Mouse (Mus musculus) neural tube, embryonic 13.5 days (tissue): Measurements from ENCODE around the gene Mterf4. TPM values are rescaled to one million over a fixed set of nuclear protein-coding genes. Genes with fewer than 3 reads are reported as not detected.

Source experiments
- ATAC-seq: fragments of 200-750 bp; cut with Nextera tagmentation; 2 replicates; pipeline ENCODE4 v1.8.0; 2017; ENCODE audit warnings: low read depth, mild to moderate bottlenecking, moderate TSS enrichment, moderate library complexity
- H3K27ac ChIP-seq: fragments of 300-500 bp; sonication (generic); replicated peaks from 2 replicates; pipeline ENCODE4 v1.5.1; 2015; ENCODE audit warnings: moderate library complexity, mild to moderate bottlenecking, inconsistent platforms
- H3K27me3 ChIP-seq: fragments of 300-500 bp; sonication (generic); 2 replicates; pipeline ENCODE4 v1.6.1; 2015; ENCODE audit warnings: mild to moderate bottlenecking, inconsistent platforms
- H3K36me3 ChIP-seq: fragments of 300-500 bp; sonication (generic); 2 replicates; pipeline ENCODE4 v1.6.1; 2015; ENCODE audit warnings: mild to moderate bottlenecking, inconsistent platforms
- H3K4me1 ChIP-seq: fragments of 300-500 bp; sonication (generic); replicated peaks from 2 replicates; pipeline ENCODE4 v1.6.1; 2015; ENCODE audit warnings: inconsistent platforms
- H3K4me2 ChIP-seq: fragments of 300-500 bp; sonication (generic); 2 replicates; pipeline ENCODE4 v1.6.1; 2015; ENCODE audit warnings: inconsistent platforms, mild to moderate bottlenecking, moderate library complexity
- H3K4me3 ChIP-seq: fragments of 300-500 bp; sonication (generic); 2 replicates; pipeline ENCODE4 v1.5.1; 2015; ENCODE audit warnings: mild to moderate bottlenecking, inconsistent platforms
- H3K9ac ChIP-seq: fragments of 300-500 bp; sonication (generic); 2 replicates; pipeline ENCODE4 v1.6.1; 2015; ENCODE audit warnings: moderate library complexity, mild to moderate bottlenecking, inconsistent platforms
- H3K9me3 ChIP-seq: fragments of 300-500 bp; sonication (generic); 2 replicates; pipeline ENCODE4 v1.6.1; 2016; ENCODE audit warnings: inconsistent platforms
- WGBS: fragments of 180-500 bp; shearing (Covaris S2); methylation state at CpG from one replicate; pipeline ENCODE4 v1.1.7; 2015; 5-methylcytosine and 5-hydroxymethylcytosine counted together
- polyA plus RNA-seq: library from polyadenylated mRNA; unstranded; fragments of >200 nt; fragmentation: Nextera tagmentation; extraction: Ambion mirVana; gene quantifications from 2 replicates; pipeline ENCODE4 v1.2.1, GENCODE M21; 2015

Gene Mterf4
- polyA plus RNA-seq, 1 experiment from 2014 or later, result 37.2 TPM

DNA sequence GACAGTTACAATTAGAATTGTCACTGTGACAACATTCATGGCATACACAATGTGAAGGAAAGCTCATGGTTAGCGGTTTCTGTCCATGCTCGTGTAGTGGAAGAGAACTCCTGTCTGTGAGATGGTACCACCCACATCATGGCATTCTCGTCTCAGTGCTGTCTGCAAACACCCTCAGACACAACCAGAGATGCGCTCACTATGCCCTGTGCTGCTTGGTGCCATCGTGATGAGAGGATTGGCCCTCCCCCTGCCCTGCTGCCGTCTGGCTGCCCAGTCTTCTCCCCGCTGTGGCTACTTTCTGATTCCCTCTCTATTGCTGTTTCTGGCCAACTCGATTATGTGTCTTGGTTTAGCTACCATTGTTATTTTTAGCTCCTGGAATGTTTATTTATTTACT is 13.7 kb downstream of the Mterf4 start:
- Histone ChIP-seq H3K36me3 (peaks cover 18% of the 10 kb centered on the region), H3K4me1 (no peaks in the 10 kb centered on the region), H3K27me3 (no peaks in the 10 kb centered on the region), H3K4me2 (no peak overlapping the region), H3K27ac (no peak overlapping the region), H3K9me3 (no peaks in the 10 kb centered on the region), H3K4me3 (no peak overlapping the region), H3K9ac (no peak overlapping the region)
- WGBS, result 85% methylated on average over 8 of the region's 8 CpGs
- ATAC-seq, result no peak

DNA sequence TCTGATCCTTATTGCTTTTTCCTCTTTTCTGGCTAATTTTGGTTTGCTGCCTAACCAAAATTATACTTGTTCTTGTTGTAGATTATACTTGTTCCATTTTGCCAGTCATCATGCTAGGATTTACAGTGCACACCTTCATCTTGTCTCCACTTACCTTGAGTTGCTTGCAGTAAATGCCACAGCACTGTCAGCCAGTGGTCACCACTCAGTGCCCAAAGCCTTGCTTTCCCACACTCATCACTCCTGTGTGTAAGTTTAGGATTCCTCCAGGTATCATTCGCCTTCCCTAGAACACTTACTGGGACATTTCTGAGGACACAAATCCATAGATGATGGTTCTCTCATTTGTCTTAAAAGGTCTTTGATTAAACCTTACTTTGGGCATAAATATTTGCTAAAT is 14.1 kb downstream of the Mterf4 start:
- no peaks in the 10 kb centered on the region for H3K27me3 ChIP-seq
- 93% methylated on average over 1 of the region's 1 CpGs for WGBS
- no peak overlapping the region for H3K9ac ChIP-seq
- no peaks in the 10 kb centered on the region for H3K4me1 ChIP-seq
- H3K27ac ChIP-seq, result no peak overlapping the region
- H3K36me3 ChIP-seq, result peaks cover 13% of the 10 kb centered on the region
- H3K9me3 ChIP-seq, result no peaks in the 10 kb centered on the region
- ATAC-seq, result no peak
- no peak overlapping the region for H3K4me2 ChIP-seq
- no peak overlapping the region for H3K4me3 ChIP-seq

DNA sequence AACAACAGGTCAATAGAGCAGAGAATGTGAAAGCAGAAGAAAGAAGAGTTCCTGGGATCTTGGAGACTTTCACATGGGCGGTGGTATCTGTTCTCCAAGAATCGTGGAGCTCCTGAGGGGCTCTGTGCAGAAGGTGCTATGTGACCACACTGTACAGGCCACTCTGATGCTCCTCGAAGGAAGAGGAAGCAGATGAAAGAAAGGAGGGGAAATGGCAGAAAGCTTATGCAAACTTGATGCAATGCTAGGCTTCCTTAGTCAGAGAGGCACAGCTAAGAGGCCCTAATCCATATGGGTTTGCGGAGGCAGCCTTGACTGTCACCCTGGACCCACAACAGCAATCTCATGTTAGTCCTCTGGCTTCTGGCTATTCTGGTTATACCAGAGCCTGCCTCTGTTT is 14.8 kb downstream of the Mterf4 start:
- Histone ChIP-seq H3K27me3 (no peaks in the 10 kb centered on the region), H3K4me2 (no peak overlapping the region), H3K4me3 (no peak overlapping the region), H3K4me1 (no peaks in the 10 kb centered on the region), H3K36me3 (peaks cover 7% of the 10 kb centered on the region), H3K9ac (no peak overlapping the region), H3K27ac (no peak overlapping the region), H3K9me3 (no peaks in the 10 kb centered on the region)
- no peak for ATAC-seq
- WGBS, result 84% methylated on average over 4 of the region's 4 CpGs

- H3K4me1 ChIP-seq, result no peaks in the 10 kb centered on the region
- no peaks in the 10 kb centered on the region for H3K27me3 ChIP-seq
- H3K9ac ChIP-seq, result no peak overlapping the region
- no peak for ATAC-seq
- no peak overlapping the region for H3K4me2 ChIP-seq
- H3K36me3 ChIP-seq, result no peaks in the 10 kb centered on the region
- WGBS, result 67% methylated on average over 3 of the region's 3 CpGs
- no peak overlapping the region for H3K4me3 ChIP-seq
- H3K9me3 ChIP-seq, result no peaks in the 10 kb centered on the region
- no peak overlapping the region for H3K27ac ChIP-seq
Observed at GRCm38 (mm10) chr1:93289678-93290214, 16.0 kb downstream of the Mterf4 start.

- no peak overlapping the region for H3K4me2 ChIP-seq
- ATAC-seq, result no peak
- H3K27me3 ChIP-seq, result no peaks in the 10 kb centered on the region
- H3K27ac ChIP-seq, result no peak overlapping the region
- no peak overlapping the region for H3K4me3 ChIP-seq
- H3K9me3 ChIP-seq, result no peaks in the 10 kb centered on the region
- peaks cover 6% of the 10 kb centered on the region for H3K4me1 ChIP-seq
- no peaks in the 10 kb centered on the region for H3K36me3 ChIP-seq
- no peak overlapping the region for H3K9ac ChIP-seq
- 79% methylated on average over 7 of the region's 7 CpGs for WGBS
Observed at GRCm38 (mm10) chr1:93277041-93277440, 28.7 kb downstream of the Mterf4 start.

GRCm38 (mm10) chr1:93275561-93275960 is 30.2 kb downstream of the Mterf4 start:
- Histone ChIP-seq H3K9me3 (no peaks in the 10 kb centered on the region), H3K4me1 (peaks cover 6% of the 10 kb centered on the region), H3K36me3 (no peaks in the 10 kb centered on the region), H3K27ac (no peak overlapping the region), H3K27me3 (no peaks in the 10 kb centered on the region), H3K4me3 (no peak overlapping the region), H3K9ac (no peak overlapping the region), H3K4me2 (no peak overlapping the region)
- WGBS, result 75% methylated on average over 6 of the region's 6 CpGs
- ATAC-seq, result no peak

DNA sequence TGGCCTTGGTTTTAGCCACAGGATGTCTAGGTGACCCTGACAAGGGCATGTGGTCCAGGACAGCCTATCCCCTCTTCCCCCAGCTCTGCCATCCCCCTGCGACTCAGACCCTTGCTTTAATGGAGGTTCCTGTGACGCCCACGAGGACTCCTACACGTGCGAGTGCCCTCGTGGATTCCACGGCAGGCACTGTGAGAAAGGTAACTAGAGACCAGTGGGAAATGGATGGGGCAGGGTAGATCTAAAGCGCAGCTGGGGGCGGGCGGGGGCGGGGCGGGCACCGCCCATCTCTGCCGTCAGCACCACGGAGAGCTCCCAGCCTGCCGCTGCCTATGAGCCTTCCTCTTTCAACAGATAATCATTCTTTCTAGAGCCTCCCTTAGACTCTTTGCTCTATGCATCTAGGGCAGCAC is 33.3 kb downstream of the Mterf4 start:
- Histone ChIP-seq H3K9ac (peak overlapping the region; percentile 54; the same call in 1 of the 2 replicates), H3K27me3 (no peaks in the 10 kb centered on the region), H3K4me1 (peaks cover 8% of the 10 kb centered on the region), H3K27ac (no peak overlapping the region), H3K36me3 (no peaks in the 10 kb centered on the region), H3K9me3 (no peaks in the 10 kb centered on the region), H3K4me3 (peak overlapping the region; percentile 22), H3K4me2 (peak overlapping the region; percentile 48)
- WGBS, result 2% methylated on average over 16 of the region's 16 CpGs
- ATAC-seq, result peak; percentile 27; the same call in 1 of the 2 replicates

DNA sequence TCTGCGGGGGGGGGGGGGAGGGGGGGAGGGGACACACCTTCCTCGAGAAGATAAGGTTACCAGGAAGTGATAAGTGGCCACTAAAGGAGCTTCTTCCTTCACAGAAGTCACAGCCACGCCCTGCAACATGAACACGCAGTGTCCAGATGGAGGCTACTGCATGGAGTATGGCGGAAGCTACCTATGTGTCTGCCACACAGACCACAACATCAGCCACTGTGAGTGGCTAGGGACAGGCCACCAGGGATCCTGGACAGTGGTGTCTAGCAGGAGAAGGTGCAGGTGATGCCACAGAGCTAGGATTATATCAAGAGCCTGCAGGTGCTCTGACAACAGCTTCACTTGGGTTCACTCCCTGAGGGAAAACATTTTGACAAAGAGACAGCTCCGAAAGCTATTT is 34.0 kb downstream of the Mterf4 start:
- H3K9ac ChIP-seq, result no peak overlapping the region
- peaks cover 13% of the 10 kb centered on the region for H3K4me1 ChIP-seq
- H3K27ac ChIP-seq, result no peak overlapping the region
- WGBS, result 70% methylated on average over 6 of the region's 6 CpGs
- no peak overlapping the region for H3K4me2 ChIP-seq
- H3K9me3 ChIP-seq, result no peaks in the 10 kb centered on the region
- H3K27me3 ChIP-seq, result no peaks in the 10 kb centered on the region
- no peak for ATAC-seq
- H3K36me3 ChIP-seq, result no peaks in the 10 kb centered on the region
- H3K4me3 ChIP-seq, result no peak overlapping the region

GRCm38 (mm10) chr1:93270516-93271240 is 35.0 kb downstream of the Mterf4 start:
- no peak overlapping the region for H3K4me2 ChIP-seq
- no peak for ATAC-seq
- 72% methylated on average over 3 of the region's 3 CpGs for WGBS
- H3K4me3 ChIP-seq, result no peak overlapping the region
- H3K9me3 ChIP-seq, result no peaks in the 10 kb centered on the region
- H3K27me3 ChIP-seq, result no peaks in the 10 kb centered on the region
- H3K9ac ChIP-seq, result no peak overlapping the region
- no peak overlapping the region for H3K27ac ChIP-seq
- peaks cover 15% of the 10 kb centered on the region for H3K4me1 ChIP-seq
- no peaks in the 10 kb centered on the region for H3K36me3 ChIP-seq

GRCm38 (mm10) chr1:93268246-93268645 is 37.5 kb downstream of the Mterf4 start:
- no peak for ATAC-seq

DNA sequence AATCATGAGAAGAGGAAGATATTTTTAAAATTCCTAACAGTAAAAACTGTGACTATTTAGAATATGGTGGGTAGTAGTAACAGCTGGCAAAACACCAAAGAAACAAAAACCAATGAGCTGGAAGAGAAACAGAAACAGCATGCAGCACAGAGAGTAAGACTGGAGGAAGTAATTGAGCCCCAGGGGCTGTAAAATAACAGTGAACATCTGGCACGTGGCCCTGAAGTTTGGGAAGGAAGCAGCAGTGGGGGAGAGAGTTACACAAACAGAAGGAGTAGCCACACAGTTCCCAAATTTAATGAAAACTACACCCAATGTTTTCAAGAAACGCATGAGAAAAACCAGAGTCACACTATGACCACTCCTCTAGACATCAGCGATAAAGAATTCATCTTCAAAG is 38.5 kb downstream of the Mterf4 start:
- H3K9ac ChIP-seq, result no peak overlapping the region
- no peaks in the 10 kb centered on the region for H3K27me3 ChIP-seq
- no peaks in the 10 kb centered on the region for H3K9me3 ChIP-seq
- no peaks in the 10 kb centered on the region for H3K36me3 ChIP-seq
- WGBS, result 48% methylated on average over 3 of the region's 3 CpGs
- peaks cover 10% of the 10 kb centered on the region for H3K4me1 ChIP-seq
- no peak; the same call in 1 of the 2 replicates for ATAC-seq
- H3K27ac ChIP-seq, result no peak overlapping the region
- H3K4me3 ChIP-seq, result no peak overlapping the region
- no peak overlapping the region for H3K4me2 ChIP-seq

More at GRCm38 (mm10) chr1:93268246-93268645, 37.5 kb downstream of the Mterf4 start:
- WGBS, result 83% methylated on average over 2 of the region's 2 CpGs
- Histone ChIP-seq H3K4me3 (no peak overlapping the region), H3K9me3 (no peaks in the 10 kb centered on the region), H3K27ac (no peak overlapping the region), H3K36me3 (no peaks in the 10 kb centered on the region), H3K9ac (no peak overlapping the region), H3K4me1 (peaks cover 15% of the 10 kb centered on the region), H3K4me2 (no peak overlapping the region), H3K27me3 (no peaks in the 10 kb centered on the region)

DNA sequence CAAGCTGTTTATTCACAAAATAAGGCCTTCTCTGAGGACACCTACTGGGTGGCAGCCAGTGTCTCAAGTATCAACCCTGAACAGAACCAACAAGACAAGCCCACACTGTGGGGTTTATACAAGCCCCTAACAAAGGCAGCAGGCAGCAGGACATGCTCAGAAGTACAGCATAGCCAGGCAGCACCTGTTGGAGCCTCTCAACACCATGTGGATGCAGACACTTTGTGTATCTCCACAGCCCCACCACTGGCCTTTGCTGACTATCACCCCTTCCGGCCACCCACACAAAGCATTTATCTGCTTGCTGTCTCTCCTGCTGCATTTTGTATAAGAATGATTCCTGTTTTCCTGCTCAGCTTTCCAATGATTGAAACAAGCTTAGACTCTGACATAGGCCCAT is 48.2 kb downstream of the Mterf4 start:
- 89% methylated on average over 1 of the region's 1 CpGs for WGBS
- Histone ChIP-seq H3K36me3 (no peaks in the 10 kb centered on the region), H3K4me1 (no peaks in the 10 kb centered on the region), H3K27me3 (no peaks in the 10 kb centered on the region), H3K4me3 (no peak overlapping the region), H3K27ac (no peak overlapping the region), H3K4me2 (no peak overlapping the region), H3K9ac (no peak overlapping the region), H3K9me3 (no peaks in the 10 kb centered on the region)
- no peak for ATAC-seq

DNA sequence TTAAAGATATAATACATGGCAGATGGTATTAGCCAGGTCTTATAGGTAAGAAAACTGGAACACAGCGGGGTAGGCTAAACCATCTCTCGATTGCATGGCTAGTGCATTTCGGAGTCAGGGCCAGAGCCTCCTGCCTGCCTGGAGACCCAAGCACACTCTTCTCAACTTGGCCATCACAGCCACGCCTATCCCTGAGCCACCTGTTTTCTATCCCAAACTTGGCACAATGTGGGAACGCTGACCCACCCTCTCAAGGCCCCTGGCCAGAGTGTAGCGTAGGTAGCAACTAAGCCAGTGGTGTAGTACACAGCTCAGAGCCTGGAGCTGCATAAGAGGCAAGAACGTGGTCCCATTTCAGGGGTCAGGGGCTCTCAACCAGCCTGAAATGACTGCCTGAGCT is 50.0 kb downstream of the Mterf4 start:
- Histone ChIP-seq H3K27ac (no peak overlapping the region), H3K4me1 (peaks cover 9% of the 10 kb centered on the region), H3K9ac (no peak overlapping the region), H3K4me2 (no peak overlapping the region), H3K4me3 (no peak overlapping the region), H3K9me3 (no peaks in the 10 kb centered on the region), H3K36me3 (no peaks in the 10 kb centered on the region), H3K27me3 (no peaks in the 10 kb centered on the region)
- 93% methylated on average over 7 of the region's 7 CpGs for WGBS
- ATAC-seq, result no peak
